Mouse (Mus musculus): ENCODE measurements at regions not wholly inside any gene's neighbourhood (a gene's known extent, or its start where the extent isn't known, plus 50 kb on each side); places are given as distances from the start of the nearest gene placed in this dataset.

GRCm38 (mm10) chr5:44975456-44976195 lies 176.1 kb upstream of the Ldb2 start:
- Histone ChIP-seq H3K4me2 (ENCODE audit: low read depth, low read length) (no peak overlapping the region), H3K36me3 (ENCODE audit: control insufficient read depth, insufficient read depth) (no peaks in the 10 kb centered on the region), H3K9ac (ENCODE audit: low read depth, low read length) (no peak overlapping the region), H3K4me1 (ENCODE audit: control insufficient read depth, low read depth, low read length) (no peaks in the 10 kb centered on the region), H3K4me3 (ENCODE audit: low read depth, low read length) (no peak overlapping the region), H3K27me3 (ENCODE audit: control insufficient read depth, insufficient read depth, low read depth, low read length) (no peaks in the 10 kb centered on the region), H3K27ac (ENCODE audit: low read length) (no peak overlapping the region), H3K9me3 (replicated peaks; ENCODE audit: control insufficient read depth, low read length) (no peaks in the 10 kb centered on the region)
- 54% methylated on average over 9 of the region's 9 CpGs for WGBS (ENCODE audit: insufficient replicate concordance)
- no peak for ATAC-seq (ENCODE audit: low read depth)

- ATAC-seq (ENCODE audit: low read depth), result no peak
Observed at GRCm38 (mm10) chr5:44943023-44943921, 143.8 kb upstream of the Ldb2 start.

GRCm38 (mm10) chr5:44942575-44942974 lies 143.1 kb upstream of the Ldb2 start:
- Histone ChIP-seq H3K27ac (ENCODE audit: low read length) (no peak overlapping the region), H3K36me3 (ENCODE audit: control insufficient read depth, insufficient read depth) (no peaks in the 10 kb centered on the region)
- WGBS (ENCODE audit: insufficient replicate concordance), result 42% methylated on average over 2 of the region's 2 CpGs

More at GRCm38 (mm10) chr5:44943023-44943921, 143.8 kb upstream of the Ldb2 start:
- H3K27me3 ChIP-seq (ENCODE audit: control insufficient read depth, insufficient read depth, low read depth, low read length), result no peaks in the 10 kb centered on the region
- no peak overlapping the region for H3K4me2 ChIP-seq (ENCODE audit: low read depth, low read length)
- H3K36me3 ChIP-seq (ENCODE audit: control insufficient read depth, insufficient read depth), result no peaks in the 10 kb centered on the region
- H3K9me3 ChIP-seq (replicated peaks; ENCODE audit: control insufficient read depth, low read length), result no peaks in the 10 kb centered on the region
- H3K4me3 ChIP-seq (ENCODE audit: low read depth, low read length), result no peak overlapping the region
- no peak overlapping the region for H3K27ac ChIP-seq (ENCODE audit: low read length)
- no peak overlapping the region for H3K9ac ChIP-seq (ENCODE audit: low read depth, low read length)
- no peaks in the 10 kb centered on the region for H3K4me1 ChIP-seq (ENCODE audit: control insufficient read depth, low read depth, low read length)
- 54% methylated on average over 7 of the region's 7 CpGs for WGBS (ENCODE audit: insufficient replicate concordance)

GRCm38 (mm10) chr5:44925476-44925875 lies 126.0 kb upstream of the Ldb2 start:
- Histone ChIP-seq H3K4me2 (ENCODE audit: low read depth, low read length) (no peak overlapping the region), H3K4me3 (ENCODE audit: low read depth, low read length) (no peak overlapping the region), H3K27me3 (ENCODE audit: control insufficient read depth, insufficient read depth, low read depth, low read length) (no peaks in the 10 kb centered on the region), H3K27ac (ENCODE audit: low read length) (no peak overlapping the region), H3K9ac (ENCODE audit: low read depth, low read length) (no peak overlapping the region), H3K4me1 (ENCODE audit: control insufficient read depth, low read depth, low read length) (no peaks in the 10 kb centered on the region), H3K36me3 (ENCODE audit: control insufficient read depth, insufficient read depth) (no peaks in the 10 kb centered on the region), H3K9me3 (replicated peaks; ENCODE audit: control insufficient read depth, low read length) (no peaks in the 10 kb centered on the region)
- ATAC-seq (ENCODE audit: low read depth), result no peak
- WGBS (ENCODE audit: insufficient replicate concordance), result 25% methylated on average over 2 of the region's 2 CpGs

More at GRCm38 (mm10) chr5:44942575-44942974, 143.1 kb upstream of the Ldb2 start:
- no peak overlapping the region for H3K4me2 ChIP-seq (ENCODE audit: low read depth, low read length)
- no peaks in the 10 kb centered on the region for H3K9me3 ChIP-seq (replicated peaks; ENCODE audit: control insufficient read depth, low read length)
- H3K4me3 ChIP-seq (ENCODE audit: low read depth, low read length), result no peak overlapping the region
- no peaks in the 10 kb centered on the region for H3K4me1 ChIP-seq (ENCODE audit: control insufficient read depth, low read depth, low read length)
- ATAC-seq (ENCODE audit: low read depth), result no peak
- no peaks in the 10 kb centered on the region for H3K27me3 ChIP-seq (ENCODE audit: control insufficient read depth, insufficient read depth, low read depth, low read length)
- no peak overlapping the region for H3K9ac ChIP-seq (ENCODE audit: low read depth, low read length)

GRCm38 (mm10) chr5:44922129-44922775 lies 122.8 kb upstream of the Ldb2 start:
- no peaks in the 10 kb centered on the region for H3K9me3 ChIP-seq (replicated peaks; ENCODE audit: control insufficient read depth, low read length)
- no peaks in the 10 kb centered on the region for H3K36me3 ChIP-seq (ENCODE audit: control insufficient read depth, insufficient read depth)
- no peaks in the 10 kb centered on the region for H3K27me3 ChIP-seq (ENCODE audit: control insufficient read depth, insufficient read depth, low read depth, low read length)
- H3K4me1 ChIP-seq (ENCODE audit: control insufficient read depth, low read depth, low read length), result no peaks in the 10 kb centered on the region
- no peak overlapping the region for H3K4me2 ChIP-seq (ENCODE audit: low read depth, low read length)
- no peak for ATAC-seq (ENCODE audit: low read depth)
- no peak overlapping the region for H3K27ac ChIP-seq (ENCODE audit: low read length)
- H3K4me3 ChIP-seq (ENCODE audit: low read depth, low read length), result no peak overlapping the region
- WGBS (ENCODE audit: insufficient replicate concordance), result 33% methylated on average over 2 of the region's 2 CpGs
- H3K9ac ChIP-seq (ENCODE audit: low read depth, low read length), result no peak overlapping the region

- Histone ChIP-seq H3K9ac (ENCODE audit: low read depth, low read length) (no peak overlapping the region), H3K9me3 (replicated peaks; ENCODE audit: control insufficient read depth, low read length) (no peaks in the 10 kb centered on the region), H3K36me3 (ENCODE audit: control insufficient read depth, insufficient read depth) (no peaks in the 10 kb centered on the region), H3K4me3 (ENCODE audit: low read depth, low read length) (no peak overlapping the region), H3K27me3 (ENCODE audit: control insufficient read depth, insufficient read depth, low read depth, low read length) (no peaks in the 10 kb centered on the region), H3K4me2 (ENCODE audit: low read depth, low read length) (no peak overlapping the region), H3K27ac (ENCODE audit: low read length) (no peak overlapping the region), H3K4me1 (ENCODE audit: control insufficient read depth, low read depth, low read length) (no peaks in the 10 kb centered on the region)
- WGBS (ENCODE audit: insufficient replicate concordance), result 69% methylated on average over 6 of the region's 6 CpGs
- ATAC-seq (ENCODE audit: low read depth), result no peak
Observed at GRCm38 (mm10) chr5:44917816-44918213, 118.3 kb upstream of the Ldb2 start.

- no peaks in the 10 kb centered on the region for H3K36me3 ChIP-seq (ENCODE audit: control insufficient read depth, insufficient read depth)
- WGBS (ENCODE audit: insufficient replicate concordance), result 47% methylated on average over 16 of the region's 16 CpGs
- H3K4me2 ChIP-seq (ENCODE audit: low read depth, low read length), result no peak overlapping the region
- no peak overlapping the region for H3K4me3 ChIP-seq (ENCODE audit: low read depth, low read length)
- no peaks in the 10 kb centered on the region for H3K9me3 ChIP-seq (replicated peaks; ENCODE audit: control insufficient read depth, low read length)
- H3K4me1 ChIP-seq (ENCODE audit: control insufficient read depth, low read depth, low read length), result no peaks in the 10 kb centered on the region
- H3K27ac ChIP-seq (ENCODE audit: low read length), result no peak overlapping the region
- H3K27me3 ChIP-seq (ENCODE audit: control insufficient read depth, insufficient read depth, low read depth, low read length), result no peaks in the 10 kb centered on the region
- no peak overlapping the region for H3K9ac ChIP-seq (ENCODE audit: low read depth, low read length)
- no peak for ATAC-seq (ENCODE audit: low read depth)
Observed at GRCm38 (mm10) chr5:44917173-44917815, 117.8 kb upstream of the Ldb2 start.

GRCm38 (mm10) chr5:44902541-44902940 lies 103.1 kb upstream of the Ldb2 start:
- no peaks in the 10 kb centered on the region for H3K4me1 ChIP-seq (ENCODE audit: control insufficient read depth, low read depth, low read length)
- H3K27me3 ChIP-seq (ENCODE audit: control insufficient read depth, insufficient read depth, low read depth, low read length), result no peaks in the 10 kb centered on the region
- no peak for ATAC-seq (ENCODE audit: low read depth)
- WGBS (ENCODE audit: insufficient replicate concordance), result 41% methylated on average over 6 of the region's 6 CpGs
- no peaks in the 10 kb centered on the region for H3K36me3 ChIP-seq (ENCODE audit: control insufficient read depth, insufficient read depth)
- no peaks in the 10 kb centered on the region for H3K9me3 ChIP-seq (replicated peaks; ENCODE audit: control insufficient read depth, low read length)
- no peak overlapping the region for H3K4me2 ChIP-seq (ENCODE audit: low read depth, low read length)
- H3K4me3 ChIP-seq (ENCODE audit: low read depth, low read length), result no peak overlapping the region
- H3K27ac ChIP-seq (ENCODE audit: low read length), result no peak overlapping the region
- H3K9ac ChIP-seq (ENCODE audit: low read depth, low read length), result no peak overlapping the region

All from liver, embryonic 16.5 days (tissue).